Mouse (Mus musculus) yolk sac, embryonic 10.5 days (tissue): ENCODE measurements around the gene Dnmt3a.
"Not testable (repeated sequence)": the region's sequence is repeated elsewhere in the genome, so short reads cannot be mapped to it uniquely, and the experiment has no call there.

ENCODE experiments used
- DNase-seq: peaks from one replicate; pipeline ENCODE4 v3.0.0-alpha.2; 2017; ENCODE audit warnings: low spot score

The Dnmt3a gene

GRCm38 (mm10) chr12:3918577-3918976 is 112.8 kb downstream of the Dnmt3a start:
- DNase-seq: no peak

DNA sequence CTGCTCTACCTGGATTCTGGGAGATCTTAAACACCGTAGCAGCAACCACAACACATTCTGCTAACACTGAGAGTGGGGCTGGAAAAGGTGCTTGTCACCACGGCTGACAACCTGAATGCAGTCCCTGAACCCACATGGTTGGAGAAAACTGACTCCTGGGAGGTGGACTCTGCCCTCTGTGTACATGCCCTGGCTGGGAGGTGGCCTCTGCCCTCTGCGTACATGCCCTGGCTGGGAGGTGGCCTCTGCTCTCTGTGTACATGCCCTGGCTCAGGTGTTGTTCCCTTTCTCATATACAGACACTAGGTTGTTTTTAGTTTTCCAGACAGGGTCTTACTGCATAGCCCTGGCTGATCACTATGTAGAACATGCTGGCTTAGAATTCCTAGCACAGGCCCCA is 113.6 kb downstream of the Dnmt3a start:
- peak; percentile 76 for DNase-seq

DNA sequence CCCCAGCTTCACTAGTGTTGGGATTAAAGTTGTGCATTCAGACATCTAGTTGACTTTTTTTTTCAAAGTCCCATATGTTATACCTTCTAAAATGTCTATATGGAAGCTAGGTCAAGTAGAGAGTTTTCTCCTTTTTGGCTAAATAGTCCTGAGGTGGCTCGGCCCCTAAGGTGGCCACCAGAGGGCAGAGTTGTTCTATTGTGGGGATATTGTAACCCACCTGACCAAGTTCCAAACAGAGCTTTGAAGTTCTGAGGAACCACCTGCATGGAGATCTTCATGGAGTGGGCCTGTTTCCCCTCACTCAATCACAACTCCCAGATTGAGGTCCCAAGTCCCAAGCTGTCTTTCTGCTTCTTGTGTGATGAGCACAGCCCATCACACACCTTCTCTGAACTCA is 120.3 kb downstream of the Dnmt3a start:
- DNase-seq: no peak

GRCm38 (mm10) chr12:3928841-3929240 is 123.0 kb downstream of the Dnmt3a start:
- no peak for DNase-seq

DNA sequence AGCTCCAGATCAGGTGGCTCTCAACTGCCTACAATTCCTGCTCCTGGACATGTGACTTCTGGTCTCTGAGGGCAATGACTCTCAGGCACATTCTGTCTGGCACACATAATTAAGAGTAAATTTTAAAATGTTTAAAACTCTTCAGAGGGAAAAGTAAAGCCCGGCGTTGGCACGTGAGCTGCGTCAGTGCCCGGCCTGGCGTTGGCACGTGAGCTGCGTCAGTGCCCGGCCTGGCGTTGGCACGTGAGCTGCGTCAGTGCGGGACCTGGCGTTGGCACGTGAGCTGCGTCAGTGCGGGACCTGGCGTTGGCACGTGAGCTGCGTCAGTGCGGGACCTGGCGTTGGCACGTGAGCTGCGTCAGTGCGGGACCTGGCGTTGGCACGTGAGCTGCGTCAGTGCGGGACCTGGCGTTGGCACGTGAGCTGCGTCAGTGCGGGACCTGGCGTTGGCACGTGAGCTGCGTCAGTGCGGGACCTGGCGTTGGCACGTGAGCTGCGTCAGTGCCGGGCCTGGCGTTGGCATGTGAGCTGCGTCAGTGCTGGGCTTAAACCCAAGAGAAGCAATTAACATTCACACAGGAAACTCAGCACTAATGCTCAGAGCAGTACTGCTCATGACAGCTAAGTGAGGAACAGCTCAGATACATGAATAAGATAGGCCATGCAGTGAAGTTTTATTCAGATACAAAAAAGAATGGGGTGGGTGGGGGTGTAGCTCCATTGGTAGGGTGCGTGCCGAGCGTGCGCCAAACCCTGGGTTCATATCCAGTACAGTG is 124.5 kb downstream of the Dnmt3a start:
- DNase-seq: not testable (repeated sequence)

GRCm38 (mm10) chr12:3942026-3942425 is 136.2 kb downstream of the Dnmt3a start:
- DNase-seq: no peak

DNA sequence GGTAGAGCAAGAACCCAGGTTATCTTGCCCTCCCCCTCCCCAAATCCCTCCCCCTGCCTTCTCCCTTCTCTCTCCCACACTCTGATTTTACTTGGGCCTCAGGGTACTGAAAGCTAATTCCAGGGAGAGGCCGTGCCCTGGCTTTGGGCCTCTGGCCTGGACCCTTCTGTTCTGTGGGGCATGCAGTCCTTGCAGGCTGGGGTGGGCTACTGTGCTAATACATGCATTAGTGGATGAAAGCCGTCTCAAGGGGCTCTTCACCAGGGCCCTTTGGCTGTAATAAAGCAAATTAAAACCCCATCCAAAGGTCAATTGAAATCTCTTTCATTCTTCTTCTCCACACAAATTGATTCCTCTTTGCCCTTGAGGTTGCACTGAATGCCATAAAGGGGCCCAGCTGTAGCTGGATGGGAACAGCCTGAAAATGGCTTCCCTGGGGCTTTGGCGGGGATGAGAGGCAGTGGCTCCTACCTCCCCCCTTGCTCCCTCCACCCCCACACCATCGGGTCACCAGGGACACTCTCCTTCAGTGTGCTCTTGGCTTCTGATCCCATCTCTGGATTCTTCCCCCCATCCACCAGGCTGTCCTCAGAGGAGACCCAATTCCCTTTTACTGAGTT is 138.8 kb downstream of the Dnmt3a start:
- DNase-seq: no peak

DNA sequence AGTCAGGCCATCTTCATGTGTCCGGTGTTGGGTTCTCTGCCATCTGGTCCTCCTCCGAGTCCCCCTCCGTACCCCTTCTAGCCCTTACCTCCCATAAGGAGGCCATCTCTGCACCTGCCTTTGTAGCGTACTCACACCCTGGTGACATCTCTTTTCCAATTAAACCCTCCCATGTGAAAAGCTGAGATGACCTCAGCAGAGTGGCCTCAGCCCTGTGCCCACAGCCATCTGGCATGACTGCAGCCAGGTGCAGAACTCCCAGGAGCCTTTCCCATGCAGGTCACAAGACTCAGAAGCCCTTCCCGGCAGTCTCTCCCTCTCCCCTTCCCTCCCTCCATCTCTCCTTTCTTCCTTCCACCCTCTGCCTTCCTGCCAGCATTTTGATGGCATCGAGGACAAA is 141.7 kb downstream of the Dnmt3a start:
- DNase-seq: no peak

GRCm38 (mm10) chr12:3954651-3955050 is 148.8 kb downstream of the Dnmt3a start, which contains the start of gene Pomc:
Pomc (plus strand) TSS chr12:3954951.
- no peak for DNase-seq

- DNase-seq: peak; percentile 15
Measured at GRCm38 (mm10) chr12:3955371-3955770, 149.6 kb downstream of the Dnmt3a start.

DNA sequence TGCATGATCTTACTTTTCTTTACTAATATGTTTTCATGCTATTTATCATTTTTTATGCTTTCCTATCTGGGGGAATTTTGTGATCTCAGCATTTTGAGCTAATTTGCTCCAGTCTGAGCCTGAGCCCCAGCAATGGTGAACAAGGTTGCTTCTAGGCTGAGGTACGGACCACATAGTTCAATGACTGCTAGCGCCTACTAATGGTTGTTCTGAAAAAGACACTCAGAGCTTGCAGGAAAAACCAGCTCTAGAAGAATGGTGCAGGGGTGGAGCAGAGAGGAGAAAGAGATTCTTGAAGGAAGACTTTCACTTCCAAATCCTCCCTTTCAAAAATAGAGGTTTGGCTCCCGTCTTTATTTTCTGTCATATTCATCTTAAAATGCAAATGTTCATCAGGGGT is 150.5 kb downstream of the Dnmt3a start:
- no peak for DNase-seq

GRCm38 (mm10) chr12:3959791-3960543 is 154.2 kb downstream of the Dnmt3a start:
- peak; percentile 91 for DNase-seq

DNA sequence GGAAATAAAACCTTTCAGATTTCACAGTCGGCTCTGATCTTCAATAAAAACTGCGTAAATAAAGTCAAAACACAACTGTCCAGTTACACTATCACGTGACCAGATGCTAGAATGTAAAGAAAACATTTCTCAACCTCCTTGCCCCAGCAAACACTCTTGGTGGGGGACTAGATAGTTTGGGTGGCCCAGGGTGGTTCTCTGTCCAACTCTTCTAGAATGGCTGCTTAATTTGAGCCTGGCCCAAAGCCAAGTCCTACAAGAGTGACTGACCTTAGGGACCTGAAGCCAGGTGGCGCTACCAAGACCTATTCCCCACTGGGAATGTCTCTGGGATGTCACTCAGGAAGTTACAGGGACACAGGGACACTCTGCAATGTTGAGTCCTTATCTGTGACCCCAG is 154.7 kb downstream of the Dnmt3a start:
- peak; percentile 20 for DNase-seq
